ENCODE assay signal across 8 mouse cellular contexts in genomic region chr11:44612681-44613410, GRCm38 (mm10). TPM values are rescaled to one million over a fixed set of nuclear protein-coding genes. Genes with fewer than 3 reads are reported as not detected.
DNase-seq lines count a peak whose midpoint lies in the region; ATAC-seq lines count a peak whose summit lies in the region.

No protein-coding gene starts in this region.

- peak overlapping the region; percentile 26 for H3K4me3 ChIP-seq in forebrain, embryonic 15.5 days
- H3K4me3 ChIP-seq in intestine, embryonic 14.5 days (ENCODE audit: low read depth, low read length): peak overlapping the region; percentile 29
- peak overlapping the region; percentile 28 for H3K4me3 ChIP-seq in lung, embryonic 15.5 days
- peak overlapping the region; percentile 31 for H3K4me3 ChIP-seq in stomach, embryonic 15.5 days (replicated peaks)

- peak; percentile 45 to 60 for DNase-seq in spleen, adult 18-20 months
- DNase-seq in spleen, adult 12 weeks (ENCODE audit: low spot score): no peak
- peak; percentile 72 for DNase-seq in intestine, embryonic 14.5 days (ENCODE audit: low spot score)
- no peak for DNase-seq in right cerebral cortex, adult 2 months (ENCODE audit: low spot score in 2 of 2)
- no peak for DNase-seq in ovary, adult 18-20 months (ENCODE audit: low spot score)

- WGBS in forebrain, embryonic 15.5 days: 2% methylated on average over 38 of the region's 38 CpGs
- 3% methylated on average over 38 of the region's 38 CpGs for WGBS in intestine, embryonic 14.5 days
- 2% methylated on average over 38 of the region's 38 CpGs for WGBS in lung, embryonic 15.5 days
- 4% methylated on average over 38 of the region's 38 CpGs for WGBS in stomach, embryonic 15.5 days

- peaks cover 66% of the 10 kb centered on the region for H3K27me3 ChIP-seq in forebrain, embryonic 15.5 days
- peaks cover 61% of the 10 kb centered on the region for H3K27me3 ChIP-seq in intestine, embryonic 14.5 days (replicated peaks; ENCODE audit: control insufficient read depth, insufficient read depth, low read length)
- H3K27me3 ChIP-seq in lung, embryonic 15.5 days: peaks cover 60% of the 10 kb centered on the region
- peaks cover 50% of the 10 kb centered on the region for H3K27me3 ChIP-seq in stomach, embryonic 15.5 days (replicated peaks)

- no peaks in the 10 kb centered on the region for H3K9me3 ChIP-seq in forebrain, embryonic 15.5 days
- no peaks in the 10 kb centered on the region for H3K9me3 ChIP-seq in intestine, embryonic 14.5 days (ENCODE audit: control insufficient read depth, low read length)
- no peaks in the 10 kb centered on the region for H3K9me3 ChIP-seq in lung, embryonic 15.5 days
- no peaks in the 10 kb centered on the region for H3K9me3 ChIP-seq in stomach, embryonic 15.5 days

- peaks cover 35% of the 10 kb centered on the region for H3K4me1 ChIP-seq in forebrain, embryonic 15.5 days
- H3K4me1 ChIP-seq in intestine, embryonic 14.5 days (replicated peaks; ENCODE audit: control insufficient read depth, insufficient read depth, low read length): peaks cover 21% of the 10 kb centered on the region
- H3K4me1 ChIP-seq in lung, embryonic 15.5 days: peaks cover 26% of the 10 kb centered on the region
- H3K4me1 ChIP-seq in stomach, embryonic 15.5 days: peaks cover 17% of the 10 kb centered on the region

- no peak overlapping the region for H3K9ac ChIP-seq in forebrain, embryonic 15.5 days (replicated peaks)
- H3K9ac ChIP-seq in intestine, embryonic 14.5 days (ENCODE audit: low read length): 0 out of 2 replicates have a peak overlapping the region, but pooled peaks have one; percentile 7
- H3K9ac ChIP-seq in lung, embryonic 15.5 days: no peak overlapping the region
- H3K9ac ChIP-seq in stomach, embryonic 15.5 days: no peak overlapping the region; the same call in 1 of the 2 replicates

- no peak for ATAC-seq in forebrain, embryonic 15.5 days (replicated peaks)
- no peak for ATAC-seq in intestine, embryonic 14.5 days (replicated peaks; ENCODE audit: low FRiP score, low TSS enrichment, low read depth)
- no peak for ATAC-seq in lung, embryonic 15.5 days (ENCODE audit: borderline replicate concordance, extremely low read depth, low FRiP score, low TSS enrichment)
- ATAC-seq in stomach, embryonic 15.5 days (ENCODE audit: insufficient read depth, low FRiP score, low read depth): no peak

- H3K27ac ChIP-seq in forebrain, embryonic 15.5 days (replicated peaks): no peak overlapping the region
- no peak overlapping the region for H3K27ac ChIP-seq in intestine, embryonic 14.5 days (ENCODE audit: low read depth)
- no peak overlapping the region for H3K27ac ChIP-seq in lung, embryonic 15.5 days
- no peak overlapping the region for H3K27ac ChIP-seq in stomach, embryonic 15.5 days

- peak overlapping the region; percentile 35 for H3K4me2 ChIP-seq in forebrain, embryonic 15.5 days (replicated peaks)
- peak overlapping the region; percentile 55 for H3K4me2 ChIP-seq in intestine, embryonic 14.5 days (ENCODE audit: low read length)
- peak overlapping the region; percentile 58 for H3K4me2 ChIP-seq in lung, embryonic 15.5 days
- H3K4me2 ChIP-seq in stomach, embryonic 15.5 days: peak overlapping the region; percentile 60

- H3K36me3 ChIP-seq in forebrain, embryonic 15.5 days: no peaks in the 10 kb centered on the region
- H3K36me3 ChIP-seq in intestine, embryonic 14.5 days (ENCODE audit: control insufficient read depth, insufficient read depth, low read length): no peaks in the 10 kb centered on the region
- no peaks in the 10 kb centered on the region for H3K36me3 ChIP-seq in lung, embryonic 15.5 days
- no peaks in the 10 kb centered on the region for H3K36me3 ChIP-seq in stomach, embryonic 15.5 days

RNA-seq across cellular contexts. Expression of gene Ebf1, which starts 4.3 kb away (rescaled TPM):
- 35.6 and 44.7 TPM in 2 replicates for polyA plus RNA-seq in forebrain, embryonic 15.5 days (2015; fragmentation: Nextera tagmentation; extraction: Ambion mirVana)
- polyA plus RNA-seq in intestine, embryonic 14.5 days (2014; fragmentation: Nextera tagmentation; extraction: Ambion mirVana): 8.4 and 10.0 TPM in 2 replicates
- 10.5 and 12.4 TPM in 2 replicates for polyA plus RNA-seq in lung, embryonic 15.5 days (2015; fragmentation: Nextera tagmentation; extraction: Ambion mirVana)
- polyA plus RNA-seq in stomach, embryonic 15.5 days (2015; fragmentation: Nextera tagmentation; extraction: Ambion mirVana): 11.8 and 12.2 TPM in 2 replicates

Comparison
In these comparisons a context has a peak if more than half of its experiments do, and no peak if none do; other contexts are left out.
1. DNase-seq: peak in spleen, adult 18-20 months (2 of 2) and intestine, embryonic 14.5 days (single experiment); none in spleen, adult 12 weeks (single experiment), right cerebral cortex, adult 2 months (0 of 2) and ovary, adult 18-20 months (single experiment).
2. Peak in every context shown above with its lines, with median percentiles within 50 percentile points of each other: H3K4me2 ChIP-seq and H3K4me3 ChIP-seq.